Mouse (Mus musculus): ENCODE data around the gene Ovgp1. TPM values are rescaled to one million over a fixed set of nuclear protein-coding genes. Genes with fewer than 3 reads are reported as not detected.
"Not testable (repeated sequence)": the region's sequence is repeated elsewhere in the genome, so short reads cannot be mapped to it uniquely, and the experiment has no call there.

Ovgp1 gene
- total RNA-seq, 2 experiments from 2014 or later = 0.38 to 0.56 TPM

DNA sequence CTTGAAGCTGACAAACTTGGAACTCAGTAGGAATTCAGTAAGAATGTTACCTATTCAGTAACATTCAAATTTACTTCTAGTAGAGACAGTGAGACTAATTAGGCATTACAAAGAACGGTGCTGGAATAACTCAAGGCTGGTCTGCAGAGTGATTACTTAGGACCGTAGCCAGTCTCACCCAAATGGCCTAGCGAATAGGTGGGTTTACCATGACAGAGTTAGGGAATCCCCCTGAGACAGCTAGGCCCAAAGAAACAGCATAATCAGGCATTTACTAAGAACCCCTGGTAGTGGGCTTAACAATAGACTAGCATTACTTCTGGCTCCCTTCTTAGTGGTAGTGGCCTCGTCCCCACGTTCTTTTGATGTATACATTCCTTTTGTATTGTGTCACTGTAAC is 16.1 kb downstream of the Ovgp1 start:
- intact Hi-C loops (cut with DNase I); DNase-seq: not testable (repeated sequence)

DNA sequence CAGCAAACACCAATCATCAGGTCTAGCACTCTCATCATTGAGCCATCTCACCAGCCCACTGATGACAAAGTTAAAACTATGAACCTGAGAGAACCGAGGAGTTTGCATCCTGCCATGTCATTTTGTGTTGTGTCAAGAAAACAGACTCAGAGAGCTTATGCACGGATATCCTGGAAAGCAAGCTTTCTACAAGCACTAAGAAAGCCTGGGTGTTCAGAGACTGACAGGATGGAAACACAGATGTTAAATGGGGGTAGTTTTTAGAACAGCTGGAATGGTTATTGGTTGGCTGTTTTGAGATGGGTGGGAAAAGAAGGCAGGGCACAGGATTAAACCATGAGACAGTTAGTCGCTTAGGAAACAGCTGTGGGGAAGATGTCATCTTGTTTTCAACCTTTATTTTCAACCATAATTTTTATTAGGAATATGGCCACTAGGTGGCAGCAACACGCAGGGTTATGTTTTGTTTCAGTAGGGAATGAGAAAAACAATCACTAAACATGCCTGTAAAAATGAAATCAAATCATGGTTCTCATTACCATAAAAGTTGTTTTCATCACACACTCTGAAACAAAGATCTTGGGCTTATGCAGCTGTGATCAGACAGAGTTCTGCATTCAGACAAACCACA is 18.3 kb downstream of the Ovgp1 start:
- intact Hi-C loops (cut with DNase I) = loop anchor here (2.0 kb wide), 1 partner anchor 457 kb away; no protein-coding TSS in a partner anchor
- peak; percentile 42 to 73 for DNase-seq

DNA sequence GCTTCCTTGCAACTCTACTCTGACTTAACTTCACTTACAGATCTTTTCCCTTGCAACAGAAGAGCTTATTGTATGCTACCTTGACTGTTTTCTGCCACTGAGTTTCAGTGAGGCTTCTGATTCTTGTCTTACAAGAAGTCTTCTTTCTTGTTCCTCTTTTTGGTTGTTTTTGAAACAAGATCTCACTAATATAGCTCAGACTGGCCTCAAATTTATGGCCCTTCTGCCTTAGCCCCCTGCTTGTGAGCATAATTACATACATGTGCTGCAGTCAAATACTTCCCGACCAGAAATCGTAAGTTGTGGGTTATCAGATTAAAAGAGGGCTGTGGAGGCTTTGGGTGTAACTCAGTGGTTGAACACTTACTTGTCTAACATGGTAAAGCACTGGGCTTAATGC is 21.2 kb downstream of the Ovgp1 start:
- intact Hi-C loops (cut with DNase I) = no loop called here

DNA sequence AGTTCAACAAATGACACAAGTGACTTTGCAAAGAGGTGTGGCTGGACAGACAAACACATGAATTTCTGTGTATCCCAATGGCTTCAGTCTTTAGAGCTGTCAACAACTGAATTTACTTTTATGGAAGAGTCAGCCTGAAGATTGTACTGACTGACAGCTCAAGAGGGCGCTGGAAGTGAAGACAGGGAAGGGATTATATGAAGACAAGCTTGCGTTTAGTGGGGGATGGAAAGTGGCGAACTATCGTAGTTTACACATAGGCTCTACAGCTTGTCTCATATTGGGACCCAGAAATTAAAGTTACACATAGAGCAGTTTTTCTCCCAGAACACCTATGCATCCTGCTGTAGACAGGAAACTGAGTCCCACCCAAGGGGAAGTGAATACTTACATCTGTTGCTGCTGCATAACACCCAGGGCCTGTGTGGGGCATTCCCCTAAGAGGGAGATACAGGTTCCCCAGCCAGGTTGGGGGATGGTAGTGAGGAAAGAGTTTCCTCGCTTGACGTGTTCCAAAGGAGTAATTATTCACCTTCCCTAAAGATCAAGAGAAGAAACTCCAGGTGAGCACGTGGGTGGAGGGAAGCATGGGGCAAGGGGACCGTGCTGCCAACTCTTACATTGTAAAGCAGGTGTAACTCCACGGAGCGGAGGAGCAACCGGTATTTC is 27.3 kb downstream of the Ovgp1 start:
- intact Hi-C loops (cut with DNase I) = no loop called here
- no peak for DNase-seq

More for the DNA sequence above, 21.2 kb downstream of the Ovgp1 start:
- no peak for DNase-seq

DNA sequence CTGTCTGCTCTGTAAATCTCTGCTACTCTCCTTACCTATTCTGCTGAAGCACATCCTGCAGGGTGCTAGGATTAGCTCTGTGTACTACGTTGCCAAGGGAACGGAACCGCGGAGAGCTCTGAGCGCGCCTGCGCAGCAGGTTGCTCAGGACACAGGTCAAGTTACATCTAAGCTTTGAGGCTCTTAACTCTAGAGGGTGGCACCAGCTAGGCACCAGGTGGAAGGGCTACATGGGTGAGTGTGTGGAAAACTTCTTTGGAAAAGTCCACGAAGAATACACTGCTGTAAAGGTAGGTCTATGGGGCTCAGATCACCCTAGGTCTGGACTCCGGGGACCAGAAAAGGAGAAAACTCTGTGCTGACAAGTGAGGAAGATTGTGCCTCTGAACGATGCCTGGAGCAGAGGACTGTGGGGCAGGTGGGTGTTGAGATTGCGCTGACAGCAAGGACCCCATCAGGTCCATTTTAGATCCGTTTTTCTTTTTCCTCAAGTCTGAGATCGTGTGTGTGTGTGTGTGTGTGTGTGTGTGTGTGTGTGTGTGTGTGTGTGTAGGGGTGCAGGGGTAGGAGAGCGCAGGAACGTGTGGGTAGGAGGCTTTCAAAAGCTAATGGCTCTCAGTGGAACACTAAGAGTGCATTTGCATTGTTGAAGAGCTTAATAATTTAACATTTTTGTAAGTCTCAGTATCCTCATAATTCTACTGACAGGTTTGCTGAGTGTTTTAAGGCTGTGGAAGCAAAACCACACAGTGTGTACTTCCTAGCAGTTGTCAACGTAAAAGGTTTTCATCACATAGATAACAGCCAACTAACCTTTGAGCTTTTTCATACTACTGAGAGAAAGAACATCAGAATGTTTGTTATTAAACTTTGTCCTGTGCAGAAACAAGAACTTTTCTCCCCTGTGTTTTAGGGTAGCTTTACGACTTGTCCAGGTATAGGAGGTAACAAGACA is 28.2 kb downstream of the Ovgp1 start:
- DNase-seq = peak in 1 of 2 experiments; percentile 2
- intact Hi-C loops (cut with DNase I) = no loop called here

DNA sequence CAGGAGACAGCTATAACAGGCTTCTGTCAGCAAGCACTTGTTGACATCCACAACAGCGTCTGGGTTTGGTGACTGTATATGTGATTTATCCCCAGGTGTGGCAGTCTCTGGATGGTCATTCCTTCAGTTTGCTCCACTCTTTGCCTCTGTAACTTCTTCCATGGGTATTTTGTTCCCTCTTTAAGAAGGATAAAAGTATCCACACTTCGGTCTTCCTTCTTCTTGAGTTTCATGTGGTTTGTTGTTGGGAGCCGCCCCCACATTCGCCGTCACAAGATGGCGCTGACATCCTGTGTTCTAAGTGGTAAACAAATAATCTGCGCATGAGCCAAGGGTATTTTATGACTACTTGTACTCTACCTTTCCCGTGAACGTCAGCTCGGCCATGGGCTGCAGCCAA is 29.8 kb downstream of the Ovgp1 start:
- intact Hi-C loops (cut with DNase I); DNase-seq: not testable (repeated sequence)

DNA sequence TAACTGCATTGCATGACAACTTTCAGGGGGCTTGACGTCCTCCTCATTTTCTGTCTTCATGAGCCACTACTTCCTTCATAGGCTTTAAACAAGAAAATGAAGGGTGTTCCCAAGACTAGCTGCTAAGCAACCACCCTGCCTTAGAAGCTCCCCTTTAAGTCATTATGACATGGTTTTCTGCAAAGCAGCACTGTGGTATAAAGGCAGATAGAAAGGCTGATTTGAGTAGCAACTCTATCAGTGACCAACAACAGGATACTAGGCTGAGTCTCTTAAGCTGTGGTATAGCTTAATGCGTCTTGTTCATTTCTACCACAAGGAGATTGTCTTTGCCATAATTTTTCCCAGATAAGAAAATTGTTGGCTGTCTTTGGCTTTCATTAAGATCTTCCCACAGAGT is 41.0 kb downstream of the Ovgp1 start, which contains the start of gene Pifo:
Pifo (minus strand) TSS at position 101 of the 400 bp plus-strand sequence.
- intact Hi-C loops (cut with DNase I) = no loop called here

DNA sequence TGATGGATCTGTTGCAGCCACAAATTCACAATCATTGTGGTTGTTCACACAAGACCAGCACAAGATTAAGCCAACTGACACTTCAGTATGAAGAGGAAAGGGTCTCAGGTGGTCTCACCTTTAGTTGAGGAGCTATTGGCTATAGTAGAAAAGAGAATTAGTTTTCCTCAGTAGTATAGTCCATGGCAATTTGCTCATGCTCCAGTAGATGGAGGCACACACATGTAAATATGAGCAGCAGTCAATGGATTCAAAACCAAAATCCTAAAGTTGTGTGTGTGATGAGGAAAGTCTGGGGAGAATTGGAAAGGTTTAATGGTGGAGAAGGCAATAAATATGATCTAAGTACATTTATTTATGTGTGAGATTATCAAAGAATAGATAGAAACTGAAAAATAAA is 48.3 kb downstream of the Ovgp1 start:
- intact Hi-C loops (cut with DNase I) = no loop called here
- no peak for DNase-seq

More for the DNA sequence above, 41.0 kb downstream of the Ovgp1 start, which contains the start of gene Pifo:
- no peak for DNase-seq

DNA sequence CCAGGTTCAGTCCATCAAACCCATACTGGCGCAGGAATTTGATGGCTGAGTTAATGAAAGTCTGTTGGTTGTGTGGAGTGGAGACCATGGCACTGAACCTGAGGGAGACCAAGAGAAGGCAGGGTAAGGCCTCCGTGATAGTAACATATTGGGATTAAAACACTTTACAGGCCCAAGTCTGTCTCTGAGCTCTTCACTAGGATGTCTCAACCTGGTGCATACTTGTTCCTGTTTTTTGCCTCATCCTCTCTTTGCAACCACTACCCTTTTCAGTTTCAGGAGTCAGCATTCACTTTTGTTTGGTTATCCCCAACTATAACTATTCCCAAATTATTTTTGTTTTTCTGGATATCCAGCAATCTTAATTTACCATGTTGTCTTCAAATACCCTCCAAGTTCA is 50.6 kb downstream of the Ovgp1 start:
- DNase-seq = no peak
- intact Hi-C loops (cut with DNase I) = no loop called here

DNA sequence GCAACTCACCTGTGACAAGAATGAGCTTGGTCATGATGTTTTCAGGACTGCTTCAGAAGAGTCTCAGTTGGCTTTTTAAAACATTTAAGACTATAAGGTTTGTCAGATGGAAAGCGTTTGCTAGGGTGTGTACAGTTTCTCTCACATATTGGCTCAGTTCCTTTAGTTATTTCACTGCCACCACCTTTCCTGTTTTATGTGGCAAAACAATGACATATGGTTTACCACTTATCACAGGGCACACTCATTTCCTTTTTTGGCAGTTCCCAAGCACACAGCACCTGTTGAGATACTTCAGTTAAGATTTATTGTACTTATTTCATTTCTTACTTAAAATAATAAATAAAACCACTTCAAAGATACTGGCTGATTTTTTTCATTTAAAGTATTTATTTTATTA is 59.3 kb downstream of the Ovgp1 start, which contains the start of gene Chil5:
Chil5 (minus strand) TSS at position 34 of the 400 bp plus-strand sequence.
- intact Hi-C loops (cut with DNase I) = no loop called here
- no peak for DNase-seq

Other genes starting within 250 kb of the Ovgp1 start
- 100 to 1,000 TPM; 103 to 116 TPM for gene Rap1a, start 172.4 kb upstream of the Ovgp1 start, total RNA-seq (2021)
- under 1 TPM in 1 of 2 experiments, not detected in 1; 0.24 TPM for gene Adora3, start 102.9 kb upstream of the Ovgp1 start, total RNA-seq (2021)
- gene Tmigd3, start 102.8 kb upstream of the Ovgp1 start, total RNA-seq (2021) = under 1 TPM in 1 of 2 experiments, not detected in 1; 0.24 TPM
- gene I830077J02Rik, start 41.0 kb upstream of the Ovgp1 start, total RNA-seq (2021) = under 1 TPM; 0.81 to 0.88 TPM
- 10 to 100 TPM; 38.9 to 47.3 TPM for gene Wdr77, start 14.3 kb upstream of the Ovgp1 start, total RNA-seq (2021)
- gene Atp5f1, start 13.6 kb upstream of the Ovgp1 start, total RNA-seq (2021) = 1,000 to 10,000 TPM; 1,017 to 1,034 TPM
- gene Pifo, start 40.9 kb downstream of the Ovgp1 start, total RNA-seq (2021) = under 1 TPM in 1 of 2 experiments, not detected in 1; 0.31 TPM
- gene Chil5, start 59.1 kb downstream of the Ovgp1 start, total RNA-seq (2021) = not detected
- gene Chia1, start 139.5 kb downstream of the Ovgp1 start, total RNA-seq (2021) = not detected
- gene Chil3, start 193.9 kb downstream of the Ovgp1 start, total RNA-seq (2021) = under 1 TPM in 1 of 2 experiments, not detected in 1; 0.51 TPM
- gene Chil4, start 245.8 kb downstream of the Ovgp1 start, total RNA-seq (2021) = not detected

Data from heart, postnatal 14 days (tissue).